Mouse (Mus musculus) megakaryocyte, adult 5-6 weeks (primary cell): ENCODE measurements around the gene Klhl32. TPM values are rescaled to one million over a fixed set of nuclear protein-coding genes. Genes with fewer than 3 reads are reported as not detected.

Experiments
- total RNA-seq, 2 experiments: library from RNA; stranded (forward) in 1 of 2; stranded (reverse) in 1 of 2; fragments of 153-499, 151-499 nt in 1 of 2; fragments of 221-1000, 200-1000 nt in 1 of 2; gene quantifications; 2 replicates each; pipeline versions ENCODE4 v1.2.3 to v1.2.4; 2015 to 2017

The Klhl32 gene
- total RNA-seq, 2 experiments from 2014 or later: not detected

Other genes with a start within 250 kb of the Klhl32 start
- gene Ndufaf4, start 47.0 kb upstream of the Klhl32 start, total RNA-seq (2015): 9.8 and 15.3 TPM in 2 replicates
- gene Ndufaf4, start 47.0 kb upstream of the Klhl32 start, total RNA-seq (2017): 7.6 and 8.8 TPM in 2 replicates
- gene Gpr63, start 115.3 kb upstream of the Klhl32 start, total RNA-seq (2015): not detected in 2 replicates
- not detected in 2 replicates for gene Gpr63, start 115.3 kb upstream of the Klhl32 start, total RNA-seq (2017)